Mouse (Mus musculus): ENCODE data around the gene Tbc1d32. TPM values are rescaled to one million over a fixed set of nuclear protein-coding genes. Genes with fewer than 3 reads are reported as not detected.

Tbc1d32 gene
- polyA plus RNA-seq (2014; fragmentation: Illumina TruSeq; extraction: RNeasy Lipid Tissue Mini Kit (QIAGEN cat#74804); ENCODE audit: low read depth, low replicate concordance) = 5.1 TPM

GRCm38 (mm10) chr10:56228568-56229209, at the start of gene Tbc1d32:
Tbc1d32 (minus strand) TSS chr10:56228689.

GRCm38 (mm10) chr10:56106333-56106995, 122.0 kb downstream of the Tbc1d32 start, which contains the start of gene Msl3l2:
Msl3l2 (plus strand) TSS chr10:56106917.

Other genes starting within 250 kb of the Tbc1d32 start
- 4.3 TPM for gene Msl3l2, start 121.8 kb downstream of the Tbc1d32 start, polyA plus RNA-seq (2014; fragmentation: Illumina TruSeq; extraction: RNeasy Lipid Tissue Mini Kit (QIAGEN cat#74804); ENCODE audit: low read depth, low replicate concordance)
- 166 TPM for gene Gja1, start 148.6 kb upstream of the Tbc1d32 start, polyA plus RNA-seq (2014; fragmentation: Illumina TruSeq; extraction: RNeasy Lipid Tissue Mini Kit (QIAGEN cat#74804); ENCODE audit: low read depth, low replicate concordance)